Mouse (Mus musculus) heart, embryonic 11.5 days (tissue): ENCODE results near the gene Grap. TPM values are rescaled to one million over a fixed set of nuclear protein-coding genes. Genes with fewer than 3 reads are reported as not detected.

Source experiments
- ATAC-seq: fragments of 200-750 bp; cut with Nextera tagmentation; replicated peaks from 2 replicates; pipeline ENCODE4 v1.8.0; 2017; ENCODE audit warnings: moderate library complexity; ENCODE audit not compliant: insufficient number of reproducible peaks, low FRiP score, low TSS enrichment
- H3K27ac ChIP-seq: fragments of 300-500 bp; sonication (generic); 2 replicates; pipeline ENCODE4 v1.5.1; 2014; ENCODE audit warnings: mild to moderate bottlenecking, low read depth, low read length
- H3K27me3 ChIP-seq: fragments of 300-500 bp; sonication (generic); 2 replicates; pipeline ENCODE4 v1.6.1; 2014; ENCODE audit warnings: mild to moderate bottlenecking, low read length, mixed read lengths; ENCODE audit not compliant: control insufficient read depth, insufficient read depth
- H3K36me3 ChIP-seq: fragments of 300-500 bp; sonication (generic); 2 replicates; pipeline ENCODE4 v1.6.1; 2014; ENCODE audit warnings: mild to moderate bottlenecking, low read length, moderate library complexity, mixed read lengths; ENCODE audit not compliant: control insufficient read depth, insufficient read depth
- H3K4me1 ChIP-seq: fragments of 300-500 bp; sonication (generic); 2 replicates; pipeline ENCODE4 v1.6.1; 2014; ENCODE audit warnings: low read length; ENCODE audit not compliant: control insufficient read depth, insufficient read depth
- H3K4me2 ChIP-seq: fragments of 300-500 bp; sonication (generic); 2 replicates; pipeline ENCODE4 v1.6.1; 2014; ENCODE audit warnings: mild to moderate bottlenecking, moderate library complexity
- H3K4me3 ChIP-seq: fragments of 300-500 bp; sonication (generic); 2 replicates; pipeline ENCODE4 v1.5.1; 2014; ENCODE audit warnings: low read depth, low read length
- H3K9ac ChIP-seq: fragments of 300-500 bp; sonication (generic); 2 replicates; pipeline ENCODE4 v1.6.1; 2014; ENCODE audit warnings: mild to moderate bottlenecking, low read depth, low read length, moderate library complexity
- H3K9me3 ChIP-seq: fragments of 300-500 bp; sonication (generic); replicated peaks from 2 replicates; pipeline ENCODE4 v1.6.1; 2016; ENCODE audit warnings: low read length; ENCODE audit not compliant: control insufficient read depth
- WGBS: fragments of 180-500 bp; shearing (Covaris S2); extraction: QIAGEN DNeasy Blood & Tissue Kit; methylation state at CpG from one replicate; pipeline ENCODE4 v1.1.7; 2014; ENCODE audit not compliant: insufficient replicate concordance; 5-methylcytosine and 5-hydroxymethylcytosine counted together
- polyA plus RNA-seq: library from polyadenylated mRNA; unstranded; fragments of >200 nt; fragmentation: Nextera tagmentation; extraction: Ambion mirVana; gene quantifications from 2 replicates; pipeline ENCODE4 v1.2.1, GENCODE M21; 2014

The Grap gene
- polyA plus RNA-seq, 1 experiment from 2014 or later, result 7.3 TPM

DNA sequence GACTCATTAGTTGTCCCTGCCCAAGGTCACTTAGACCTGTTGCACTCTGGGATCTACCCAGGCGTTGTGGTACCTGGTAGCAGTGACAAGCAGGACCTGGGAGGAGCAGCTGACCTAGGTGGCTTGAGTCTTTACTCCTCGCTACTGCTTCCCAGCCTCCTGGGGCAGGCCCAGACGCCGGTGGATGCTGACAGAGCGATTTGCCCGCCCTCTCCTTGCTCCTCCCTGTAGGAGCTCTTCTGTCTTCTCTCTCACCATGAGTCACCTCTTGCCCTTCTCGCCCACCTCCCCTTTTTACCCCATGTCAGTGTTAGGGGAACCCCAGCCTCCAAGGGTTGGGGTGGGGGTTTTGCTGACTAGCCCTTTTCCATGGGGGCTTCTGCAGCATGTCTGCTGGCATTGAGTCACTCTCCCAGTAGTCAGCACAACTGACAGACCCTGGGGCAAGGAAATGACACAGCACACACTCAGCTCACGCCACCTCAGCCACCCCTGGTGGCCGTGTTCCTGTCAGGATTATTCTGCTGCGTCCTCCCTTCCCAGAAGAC lies 33.9 kb downstream of the Grap start:
- no peak overlapping the region for H3K9ac ChIP-seq
- 38% methylated on average over 10 of the region's 10 CpGs for WGBS
- H3K4me2 ChIP-seq, result peak overlapping the region; percentile 24
- no peaks in the 10 kb centered on the region for H3K36me3 ChIP-seq
- no peak for ATAC-seq
- no peaks in the 10 kb centered on the region for H3K9me3 ChIP-seq
- H3K27me3 ChIP-seq, result peaks cover 18% of the 10 kb centered on the region
- 0 out of 2 replicates have a peak overlapping the region, but pooled peaks have one; percentile 25 for H3K27ac ChIP-seq
- no peak overlapping the region for H3K4me3 ChIP-seq
- H3K4me1 ChIP-seq, result peaks cover 57% of the 10 kb centered on the region

GRCm38 (mm10) chr11:61687595-61687994 lies 34.5 kb downstream of the Grap start:
- ATAC-seq, result no peak
- Histone ChIP-seq H3K27ac (no peak overlapping the region), H3K27me3 (peaks cover 18% of the 10 kb centered on the region), H3K9ac (no peak overlapping the region), H3K36me3 (no peaks in the 10 kb centered on the region), H3K4me2 (no peak overlapping the region), H3K4me1 (peaks cover 57% of the 10 kb centered on the region), H3K9me3 (no peaks in the 10 kb centered on the region), H3K4me3 (no peak overlapping the region)
- 31% methylated on average over 2 of the region's 2 CpGs for WGBS

DNA sequence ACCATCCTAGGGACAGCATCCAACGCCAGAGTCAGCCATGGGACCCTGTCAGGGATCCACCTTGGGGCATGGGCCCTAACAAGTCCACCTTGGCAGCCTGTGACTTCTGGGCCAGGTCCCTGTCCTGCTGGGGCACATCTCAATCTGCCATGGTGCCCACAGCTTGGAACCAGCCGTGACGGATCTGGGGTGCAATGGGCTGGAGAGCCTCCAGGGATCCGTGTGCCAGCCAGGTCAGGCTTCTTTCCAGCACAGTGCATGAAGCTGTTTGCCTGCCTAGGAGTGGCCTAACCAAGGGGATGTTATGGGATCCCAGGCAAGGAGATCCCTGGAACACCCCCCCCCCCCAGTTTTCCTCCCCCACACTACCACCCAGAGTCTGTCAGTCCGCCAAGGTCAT lies 39.9 kb downstream of the Grap start:
- ATAC-seq, result no peak

GRCm38 (mm10) chr11:61698852-61699251 lies 45.8 kb downstream of the Grap start:
- Histone ChIP-seq H3K4me2 (no peak overlapping the region), H3K4me1 (no peaks in the 10 kb centered on the region), H3K4me3 (no peak overlapping the region), H3K27ac (no peak overlapping the region), H3K36me3 (no peaks in the 10 kb centered on the region), H3K9me3 (no peaks in the 10 kb centered on the region), H3K9ac (no peak overlapping the region), H3K27me3 (no peaks in the 10 kb centered on the region)
- no peak for ATAC-seq

More for the DNA sequence above, 39.9 kb downstream of the Grap start:
- H3K9me3 ChIP-seq, result no peaks in the 10 kb centered on the region
- no peak overlapping the region for H3K27ac ChIP-seq
- no peaks in the 10 kb centered on the region for H3K27me3 ChIP-seq
- H3K4me1 ChIP-seq, result peaks cover 15% of the 10 kb centered on the region
- WGBS, result 87% methylated on average over 5 of the region's 5 CpGs
- H3K4me2 ChIP-seq, result no peak overlapping the region
- no peak overlapping the region for H3K9ac ChIP-seq
- H3K36me3 ChIP-seq, result no peaks in the 10 kb centered on the region
- H3K4me3 ChIP-seq, result no peak overlapping the region

GRCm38 (mm10) chr11:61699460-61699859 lies 46.4 kb downstream of the Grap start:
- Histone ChIP-seq H3K27ac (no peak overlapping the region), H3K9ac (no peak overlapping the region), H3K36me3 (no peaks in the 10 kb centered on the region), H3K4me2 (no peak overlapping the region), H3K27me3 (no peaks in the 10 kb centered on the region), H3K4me3 (no peak overlapping the region), H3K9me3 (no peaks in the 10 kb centered on the region), H3K4me1 (no peaks in the 10 kb centered on the region)
- 75% methylated on average over 5 of the region's 5 CpGs for WGBS
- no peak for ATAC-seq

- Histone ChIP-seq H3K27me3 (no peaks in the 10 kb centered on the region), H3K9me3 (no peaks in the 10 kb centered on the region), H3K36me3 (no peaks in the 10 kb centered on the region), H3K27ac (no peak overlapping the region), H3K4me3 (no peak overlapping the region), H3K4me2 (no peak overlapping the region), H3K4me1 (no peaks in the 10 kb centered on the region), H3K9ac (no peak overlapping the region)
- no peak for ATAC-seq
- 64% methylated on average over 4 of the region's 4 CpGs for WGBS
Measured at GRCm38 (mm10) chr11:61699933-61700332, 46.9 kb downstream of the Grap start.

DNA sequence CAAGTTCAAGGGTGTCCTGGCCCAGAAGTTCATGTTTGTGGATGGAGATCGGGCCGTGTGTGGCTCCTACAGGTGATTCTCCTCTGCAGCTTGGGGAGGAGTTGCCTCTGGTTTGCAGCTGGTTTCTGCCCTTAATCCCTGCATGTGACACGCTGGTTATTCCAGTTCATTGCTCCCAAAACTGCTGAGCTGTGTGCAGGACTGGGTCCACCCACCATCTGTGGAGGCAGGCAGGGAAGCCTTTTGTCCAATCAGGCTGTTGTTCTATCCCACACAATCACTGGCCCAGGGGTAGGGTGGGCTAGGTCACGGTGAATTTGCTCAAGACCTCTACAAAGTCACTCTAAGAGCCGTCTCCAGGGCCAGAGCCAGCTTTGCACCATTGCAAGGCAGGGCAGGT lies 48.6 kb downstream of the Grap start:
- Histone ChIP-seq H3K4me3 (no peak overlapping the region), H3K9me3 (no peaks in the 10 kb centered on the region), H3K4me2 (no peak overlapping the region), H3K27ac (no peak overlapping the region), H3K4me1 (no peaks in the 10 kb centered on the region), H3K36me3 (no peaks in the 10 kb centered on the region), H3K27me3 (no peaks in the 10 kb centered on the region), H3K9ac (no peak overlapping the region)
- no peak for ATAC-seq
- 82% methylated on average over 5 of the region's 5 CpGs for WGBS

- no peaks in the 10 kb centered on the region for H3K27me3 ChIP-seq
- H3K4me2 ChIP-seq, result no peak overlapping the region
- H3K4me3 ChIP-seq, result no peak overlapping the region
- no peaks in the 10 kb centered on the region for H3K36me3 ChIP-seq
- H3K4me1 ChIP-seq, result no peaks in the 10 kb centered on the region
- no peak for ATAC-seq
- 88% methylated on average over 5 of the region's 5 CpGs for WGBS
- H3K9ac ChIP-seq, result no peak overlapping the region
- no peak overlapping the region for H3K27ac ChIP-seq
- H3K9me3 ChIP-seq, result no peaks in the 10 kb centered on the region
Measured at GRCm38 (mm10) chr11:61702494-61702893, 49.4 kb downstream of the Grap start.

- Histone ChIP-seq H3K27ac (no peak overlapping the region), H3K4me1 (0 out of 2 replicates have a peak, but pooled peaks cover 3% of the 10 kb centered on the region), H3K9me3 (no peaks in the 10 kb centered on the region), H3K4me3 (no peak overlapping the region), H3K9ac (no peak overlapping the region), H3K4me2 (no peak overlapping the region), H3K27me3 (no peaks in the 10 kb centered on the region), H3K36me3 (no peaks in the 10 kb centered on the region)
- 78% methylated on average over 2 of the region's 2 CpGs for WGBS
- ATAC-seq, result no peak
Measured at GRCm38 (mm10) chr11:61705581-61705980, 52.5 kb downstream of the Grap start.
